Mouse (Mus musculus) kidney, embryonic 15.5 days (tissue): ENCODE data around the gene Eif2d. TPM values are rescaled to one million over a fixed set of nuclear protein-coding genes. Genes with fewer than 3 reads are reported as not detected.
A peak's percentile ranks its signal among the peaks of the same experiment; 100 is the strongest.

Source experiments
- ATAC-seq: fragments of 200-750 bp; cut with Nextera tagmentation; replicated peaks from 2 replicates; pipeline ENCODE4 v1.8.0; 2017; ENCODE audit warnings: moderate TSS enrichment; ENCODE audit not compliant: low FRiP score
- H3K27ac ChIP-seq: fragments of 300-500 bp; sonication (generic); 2 replicates; pipeline ENCODE4 v1.5.1; 2015; ENCODE audit warnings: mild to moderate bottlenecking, inconsistent platforms
- H3K27me3 ChIP-seq: fragments of 300-500 bp; sonication (generic); 2 replicates; pipeline ENCODE4 v1.6.1; 2015; ENCODE audit warnings: inconsistent platforms
- H3K36me3 ChIP-seq: fragments of 300-500 bp; sonication (generic); 2 replicates; pipeline ENCODE4 v1.6.1; 2015; ENCODE audit warnings: inconsistent platforms
- H3K4me1 ChIP-seq: fragments of 300-500 bp; sonication (generic); 2 replicates; pipeline ENCODE4 v1.6.1; 2015; ENCODE audit warnings: inconsistent platforms
- H3K4me2 ChIP-seq: fragments of 300-500 bp; sonication (generic); 2 replicates; pipeline ENCODE4 v1.6.1; 2015; ENCODE audit warnings: moderate library complexity, mild to moderate bottlenecking, inconsistent platforms
- H3K4me3 ChIP-seq: fragments of 300-500 bp; sonication (generic); replicated peaks from 2 replicates; pipeline ENCODE4 v1.5.1; 2015; ENCODE audit warnings: mild to moderate bottlenecking, inconsistent platforms
- H3K9ac ChIP-seq: fragments of 300-500 bp; sonication (generic); 2 replicates; pipeline ENCODE4 v1.6.1; 2015; ENCODE audit warnings: mild to moderate bottlenecking, inconsistent platforms
- H3K9me3 ChIP-seq: fragments of 300-500 bp; sonication (generic); replicated peaks from 2 replicates; pipeline ENCODE4 v1.6.1; 2016; ENCODE audit warnings: inconsistent platforms
- WGBS: fragments of 180-500 bp; shearing (Covaris S2); methylation state at CpG from one replicate; pipeline ENCODE4 v1.1.7; 2015; ENCODE audit warnings: mixed read lengths; 5-methylcytosine and 5-hydroxymethylcytosine counted together
- polyA plus RNA-seq: library from polyadenylated mRNA; unstranded; fragments of >200 nt; fragmentation: Nextera tagmentation; extraction: Ambion mirVana; gene quantifications from 2 replicates; pipeline ENCODE4 v1.2.1, GENCODE M21; 2015

The Eif2d gene
- polyA plus RNA-seq = 61.4 and 68.2 TPM in 2 replicates

GRCm38 (mm10) chr1:131153018-131153629 is at the start of gene Eif2d:
Gene Eif2d (plus strand): TSS chr1:131153181.
- Histone ChIP-seq H3K9me3 (no peaks in the 10 kb centered on the region), H3K36me3 (peaks cover 5% of the 10 kb centered on the region; the same call in 1 of the 2 replicates), H3K4me3 (peak within 1 kb of the TSS; percentile 72), H3K27me3 (peaks cover 2% of the 10 kb centered on the region; the same call in 1 of the 2 replicates), H3K27ac (peak within 1 kb of the TSS; percentile 49), H3K4me1 (peaks cover 16% of the 10 kb centered on the region), H3K9ac (peak within 1 kb of the TSS; percentile 73), H3K4me2 (peak within 1 kb of the TSS; percentile 87)
- peak; percentile 96 for ATAC-seq
- under 1% methylated on average over 27 of the region's 27 CpGs for WGBS

GRCm38 (mm10) chr1:131103776-131104424 is 49.1 kb upstream of the Eif2d start:
- no peaks in the 10 kb centered on the region for H3K36me3 ChIP-seq
- H3K4me3 ChIP-seq = no peak overlapping the region
- H3K27me3 ChIP-seq = no peaks in the 10 kb centered on the region
- H3K9me3 ChIP-seq = no peaks in the 10 kb centered on the region
- WGBS = 76% methylated on average over 10 of the region's 10 CpGs
- H3K4me1 ChIP-seq = peaks cover 13% of the 10 kb centered on the region
- H3K9ac ChIP-seq = no peak overlapping the region
- no peak for ATAC-seq
- no peak overlapping the region for H3K27ac ChIP-seq
- no peak overlapping the region for H3K4me2 ChIP-seq

- no peaks in the 10 kb centered on the region for H3K36me3 ChIP-seq
- H3K4me3 ChIP-seq = no peak overlapping the region
- WGBS = 31% methylated on average over 10 of the region's 10 CpGs
- no peaks in the 10 kb centered on the region for H3K27me3 ChIP-seq
- H3K4me2 ChIP-seq = peak overlapping the region; percentile 20; the same call in 1 of the 2 replicates
- peak overlapping the region; percentile 86 for H3K27ac ChIP-seq
- no peaks in the 10 kb centered on the region for H3K9me3 ChIP-seq
- ATAC-seq = peak; percentile 90
- no peak overlapping the region for H3K9ac ChIP-seq
- H3K4me1 ChIP-seq = peaks cover 17% of the 10 kb centered on the region
Observed at GRCm38 (mm10) chr1:131107575-131108308, 45.2 kb upstream of the Eif2d start.

- Histone ChIP-seq H3K4me2 (no peak overlapping the region), H3K27me3 (peaks cover 4% of the 10 kb centered on the region; the same call in 1 of the 2 replicates), H3K27ac (no peak overlapping the region), H3K9me3 (no peaks in the 10 kb centered on the region), H3K9ac (no peak overlapping the region), H3K4me1 (peaks cover 17% of the 10 kb centered on the region), H3K36me3 (no peaks in the 10 kb centered on the region), H3K4me3 (no peak overlapping the region)
- WGBS = 43% methylated on average over 12 of the region's 12 CpGs
- ATAC-seq = no peak
Observed at GRCm38 (mm10) chr1:131110525-131111106, 42.4 kb upstream of the Eif2d start.

GRCm38 (mm10) chr1:131112576-131112975 is 40.4 kb upstream of the Eif2d start:
- Histone ChIP-seq H3K27ac (no peak overlapping the region), H3K4me1 (peaks cover 13% of the 10 kb centered on the region), H3K9me3 (no peaks in the 10 kb centered on the region), H3K9ac (no peak overlapping the region), H3K4me3 (no peak overlapping the region), H3K4me2 (no peak overlapping the region), H3K27me3 (peaks cover 5% of the 10 kb centered on the region; the same call in 1 of the 2 replicates), H3K36me3 (no peaks in the 10 kb centered on the region)
- WGBS = 41% methylated on average over 6 of the region's 6 CpGs
- no peak for ATAC-seq

GRCm38 (mm10) chr1:131115932-131116331 is 37.0 kb upstream of the Eif2d start:
- ATAC-seq = no peak
- Histone ChIP-seq H3K27me3 (peaks cover 5% of the 10 kb centered on the region; the same call in 1 of the 2 replicates), H3K4me1 (peaks cover 18% of the 10 kb centered on the region), H3K9me3 (no peaks in the 10 kb centered on the region), H3K9ac (no peak overlapping the region), H3K4me3 (no peak overlapping the region), H3K27ac (no peak overlapping the region), H3K36me3 (no peaks in the 10 kb centered on the region), H3K4me2 (no peak overlapping the region)
- 19% methylated on average over 6 of the region's 6 CpGs for WGBS

GRCm38 (mm10) chr1:131116430-131117011 is 36.5 kb upstream of the Eif2d start:
- Histone ChIP-seq H3K27me3 (peaks cover 5% of the 10 kb centered on the region; the same call in 1 of the 2 replicates), H3K9ac (no peak overlapping the region), H3K4me3 (no peak overlapping the region), H3K27ac (no peak overlapping the region), H3K36me3 (no peaks in the 10 kb centered on the region), H3K4me1 (peaks cover 19% of the 10 kb centered on the region), H3K9me3 (no peaks in the 10 kb centered on the region), H3K4me2 (no peak overlapping the region)
- no peak for ATAC-seq
- WGBS = 62% methylated on average over 13 of the region's 13 CpGs

- peaks cover 5% of the 10 kb centered on the region; the same call in 1 of the 2 replicates for H3K27me3 ChIP-seq
- no peaks in the 10 kb centered on the region for H3K9me3 ChIP-seq
- no peak overlapping the region for H3K27ac ChIP-seq
- WGBS = 48% methylated on average over 10 of the region's 10 CpGs
- H3K4me1 ChIP-seq = peaks cover 15% of the 10 kb centered on the region; the same call in 1 of the 2 replicates
- H3K4me3 ChIP-seq = no peak overlapping the region
- no peak overlapping the region for H3K4me2 ChIP-seq
- no peaks in the 10 kb centered on the region for H3K36me3 ChIP-seq
- ATAC-seq = no peak
- no peak overlapping the region for H3K9ac ChIP-seq
Observed at GRCm38 (mm10) chr1:131118530-131118929, 34.5 kb upstream of the Eif2d start.

- no peak overlapping the region for H3K27ac ChIP-seq
- no peak overlapping the region for H3K9ac ChIP-seq
- no peak overlapping the region for H3K4me3 ChIP-seq
Observed at GRCm38 (mm10) chr1:131119026-131119425, 34.0 kb upstream of the Eif2d start.

GRCm38 (mm10) chr1:131121987-131122386 is 31.0 kb upstream of the Eif2d start:
- Histone ChIP-seq H3K9me3 (no peaks in the 10 kb centered on the region), H3K4me2 (no peak overlapping the region), H3K36me3 (0 out of 2 replicates have a peak, but pooled peaks cover 2% of the 10 kb centered on the region), H3K9ac (no peak overlapping the region), H3K27ac (no peak overlapping the region), H3K27me3 (no peaks in the 10 kb centered on the region), H3K4me3 (no peak overlapping the region), H3K4me1 (peaks cover 15% of the 10 kb centered on the region; the same call in 1 of the 2 replicates)
- 44% methylated on average over 3 of the region's 3 CpGs for WGBS
- ATAC-seq = no peak

More at GRCm38 (mm10) chr1:131119026-131119425, 34.0 kb upstream of the Eif2d start:
- 65% methylated on average over 2 of the region's 2 CpGs for WGBS
- H3K4me1 ChIP-seq = peaks cover 15% of the 10 kb centered on the region; the same call in 1 of the 2 replicates
- peaks cover 5% of the 10 kb centered on the region; the same call in 1 of the 2 replicates for H3K27me3 ChIP-seq
- no peaks in the 10 kb centered on the region for H3K36me3 ChIP-seq
- no peak overlapping the region for H3K4me2 ChIP-seq
- no peak for ATAC-seq
- no peaks in the 10 kb centered on the region for H3K9me3 ChIP-seq

- 60% methylated on average over 10 of the region's 10 CpGs for WGBS
- Histone ChIP-seq H3K27me3 (no peaks in the 10 kb centered on the region), H3K27ac (no peak overlapping the region), H3K4me3 (no peak overlapping the region), H3K4me2 (no peak overlapping the region), H3K9me3 (no peaks in the 10 kb centered on the region), H3K36me3 (peaks cover 17% of the 10 kb centered on the region), H3K4me1 (peaks cover 10% of the 10 kb centered on the region; the same call in 1 of the 2 replicates), H3K9ac (no peak overlapping the region)
- ATAC-seq = no peak
Observed at GRCm38 (mm10) chr1:131123522-131124265, 29.3 kb upstream of the Eif2d start.
